Mouse (Mus musculus) embryonic facial prominence, embryonic 14.5 days (tissue): ENCODE measurements around the gene Col4a3bp. TPM values are rescaled to one million over a fixed set of nuclear protein-coding genes. Genes with fewer than 3 reads are reported as not detected.

Experiments used
- ATAC-seq: fragments of 200-750 bp; cut with Nextera tagmentation; 2 replicates; pipeline ENCODE4 v1.8.0; 2017; ENCODE audit warnings: low read depth, moderate number of reproducible peaks, moderate TSS enrichment
- DNase-seq: peaks from one replicate; pipeline ENCODE4 v3.0.0-alpha.2; 2015; ENCODE audit warnings: low spot score
- H3K27ac ChIP-seq: fragments of 300-500 bp; sonication (generic); replicated peaks from 2 replicates; pipeline ENCODE4 v1.5.1; 2014; ENCODE audit warnings: low read depth, mild to moderate bottlenecking, low read length, moderate library complexity
- H3K27me3 ChIP-seq: fragments of 300-500 bp; sonication (generic); replicated peaks from 2 replicates; pipeline ENCODE4 v1.6.1; 2014; ENCODE audit warnings: low read length; ENCODE audit not compliant: control insufficient read depth, insufficient read depth
- H3K36me3 ChIP-seq: fragments of 300-500 bp; sonication (generic); 2 replicates; pipeline ENCODE4 v1.6.1; 2014; ENCODE audit warnings: low read length, mixed read lengths; ENCODE audit not compliant: control insufficient read depth, insufficient read depth
- H3K4me1 ChIP-seq: fragments of 300-500 bp; sonication (generic); 2 replicates; pipeline ENCODE4 v1.6.1; 2014; ENCODE audit warnings: antibody characterized with exemption, low read length; ENCODE audit not compliant: control insufficient read depth, insufficient read depth
- H3K4me2 ChIP-seq: fragments of 300-500 bp; sonication (generic); 2 replicates; pipeline ENCODE4 v1.6.1; 2014; ENCODE audit warnings: low read depth, mild to moderate bottlenecking, low read length, moderate library complexity, mixed read lengths
- H3K4me3 ChIP-seq: fragments of 300-500 bp; sonication (generic); 2 replicates; pipeline ENCODE4 v1.5.1; 2014; ENCODE audit warnings: low read depth, mild to moderate bottlenecking, low read length
- H3K9ac ChIP-seq: fragments of 300-500 bp; sonication (generic); 2 replicates; pipeline ENCODE4 v1.6.1; 2014; ENCODE audit warnings: low read depth, mild to moderate bottlenecking, low read length, moderate library complexity, mixed read lengths
- H3K9me3 ChIP-seq: fragments of 300-500 bp; sonication (generic); 2 replicates; pipeline ENCODE4 v1.6.1; 2016; ENCODE audit warnings: low read length; ENCODE audit not compliant: control insufficient read depth
- WGBS: fragments of 180-500 bp; shearing (Covaris S2); extraction: QIAGEN DNeasy Blood & Tissue Kit; methylation state at CpG from one replicate; pipeline ENCODE4 v1.1.7; 2014; 5-methylcytosine and 5-hydroxymethylcytosine counted together
- polyA plus RNA-seq: library from polyadenylated mRNA; unstranded; fragments of >200 nt; fragmentation: Nextera tagmentation; extraction: Ambion mirVana; gene quantifications from 2 replicates; pipeline ENCODE4 v1.2.1, GENCODE M21; 2014

The Col4a3bp gene
- polyA plus RNA-seq, 1 experiment from 2014 or later = 10.2 TPM

DNA sequence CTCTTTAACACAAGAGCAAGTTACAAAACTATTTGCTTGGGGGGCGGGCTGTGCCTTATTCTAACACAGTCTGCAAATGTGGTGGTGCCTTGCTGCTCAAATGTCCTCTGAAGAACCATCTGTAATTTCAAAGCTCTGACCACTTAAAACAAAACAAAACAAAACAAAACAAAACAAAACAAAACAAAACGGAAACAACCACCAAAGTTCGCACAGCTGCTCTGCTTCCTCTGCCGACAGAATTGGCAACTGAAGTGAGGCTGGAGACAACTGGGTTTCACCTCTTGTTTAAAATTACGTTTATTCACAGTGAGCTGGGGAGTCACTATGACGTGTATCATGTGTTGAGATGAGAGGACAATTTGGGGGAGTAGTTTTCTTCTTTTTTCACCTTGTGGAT lies 136.2 kb downstream of the Col4a3bp start:
- WGBS = 76% methylated on average over 6 of the region's 6 CpGs
- Histone ChIP-seq H3K4me1 (no peaks in the 10 kb centered on the region), H3K4me2 (no peak overlapping the region), H3K36me3 (no peaks in the 10 kb centered on the region), H3K4me3 (no peak overlapping the region), H3K27ac (no peak overlapping the region), H3K9me3 (no peaks in the 10 kb centered on the region), H3K27me3 (no peaks in the 10 kb centered on the region), H3K9ac (no peak overlapping the region)
- DNase-seq = no peak
- ATAC-seq = no peak

DNA sequence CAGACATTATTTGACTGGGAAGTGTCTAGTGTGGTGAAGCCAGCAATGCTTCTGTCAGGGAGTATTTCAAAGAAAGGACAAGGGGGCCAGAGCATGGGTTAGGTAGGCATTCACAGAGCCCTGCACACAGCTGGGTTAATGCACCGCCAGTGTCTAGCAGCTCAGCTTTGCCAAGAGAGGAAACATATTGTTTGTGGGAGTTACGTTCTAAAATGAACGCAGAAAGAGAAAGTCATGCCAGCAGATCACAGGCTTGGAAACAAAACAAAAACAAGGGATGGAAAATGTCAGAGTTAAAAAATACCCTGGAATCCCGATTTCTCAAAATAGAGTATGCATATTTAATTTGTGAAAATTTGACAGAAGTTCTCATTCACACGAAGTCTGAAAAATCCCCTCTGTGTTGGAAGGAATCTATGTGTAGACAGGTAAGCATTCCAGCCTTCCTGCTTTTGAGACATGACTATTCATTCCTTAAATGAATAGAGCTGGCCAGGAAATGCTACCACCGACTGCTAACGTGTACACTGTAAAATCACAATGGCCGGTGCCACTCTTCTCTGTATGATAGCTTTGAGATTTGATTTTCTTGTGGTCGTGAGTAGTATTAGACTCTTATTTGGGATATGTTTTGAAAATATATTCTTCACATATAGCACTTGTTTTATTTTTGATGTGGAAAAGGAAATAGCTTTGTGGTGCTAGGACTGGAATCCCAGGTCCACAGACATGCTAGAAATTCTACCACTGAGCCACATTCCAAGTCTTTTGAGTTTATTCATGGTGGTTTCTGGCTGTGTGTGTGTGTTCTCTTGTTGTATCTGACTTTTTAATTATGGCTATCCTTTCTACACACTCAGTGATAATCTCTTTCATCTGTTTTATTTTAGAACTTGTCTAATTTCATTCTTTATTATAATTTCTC lies 138.0 kb downstream of the Col4a3bp start:
- Histone ChIP-seq H3K27ac (no peak overlapping the region), H3K9ac (no peak overlapping the region), H3K4me3 (no peak overlapping the region), H3K4me1 (no peaks in the 10 kb centered on the region), H3K27me3 (no peaks in the 10 kb centered on the region), H3K36me3 (no peaks in the 10 kb centered on the region), H3K9me3 (no peaks in the 10 kb centered on the region), H3K4me2 (no peak overlapping the region)
- 69% methylated on average over 9 of the region's 9 CpGs for WGBS
- ATAC-seq (no peak), DNase-seq (peak; percentile 39)

DNA sequence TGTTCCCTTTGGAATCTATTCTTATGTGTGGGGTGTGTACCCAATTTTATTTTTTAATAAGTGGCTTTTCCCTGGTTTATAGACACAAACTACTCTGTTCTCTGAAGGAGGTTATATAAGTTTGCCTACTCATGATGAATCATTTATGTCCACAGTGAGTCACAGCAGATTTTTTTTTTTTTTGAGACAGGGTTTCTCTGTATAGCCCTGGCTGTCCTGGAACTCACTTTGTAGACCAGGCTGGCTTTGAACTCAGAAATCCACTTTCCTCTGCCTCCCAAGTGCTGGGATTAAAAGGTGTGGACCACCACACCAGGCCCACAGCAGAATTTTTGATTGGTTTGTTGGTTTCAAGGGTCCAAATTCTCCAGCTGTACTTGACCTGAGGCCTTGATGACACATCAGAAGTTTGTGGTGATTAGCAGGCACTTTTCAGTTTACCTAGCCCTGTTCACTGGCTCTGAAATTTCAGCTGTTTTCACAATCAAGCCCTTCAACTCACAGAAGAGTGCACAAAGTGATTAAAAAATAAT lies 138.7 kb downstream of the Col4a3bp start:
- ATAC-seq (no peak), DNase-seq (no peak)

DNA sequence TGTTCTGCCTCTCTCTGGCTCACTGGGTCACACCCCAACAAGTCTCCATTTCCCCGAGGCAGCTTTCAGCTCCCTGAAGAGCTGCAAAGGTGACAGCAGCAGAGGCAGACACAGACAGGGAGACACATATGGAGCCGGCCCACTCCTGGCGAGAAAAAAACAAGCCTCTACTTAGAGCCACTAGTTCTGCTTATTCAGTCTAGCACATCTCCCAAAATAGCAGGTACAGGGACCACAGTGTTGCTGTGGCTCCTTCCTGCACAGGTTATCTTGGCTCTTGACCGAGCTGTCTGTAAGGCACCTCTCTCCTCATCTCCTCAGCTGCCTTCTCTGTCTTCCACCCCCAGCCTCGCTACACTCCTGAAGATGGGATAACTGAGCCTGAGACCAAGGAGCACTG lies 142.4 kb downstream of the Col4a3bp start:
- Histone ChIP-seq H3K4me1 (no peaks in the 10 kb centered on the region), H3K9me3 (no peaks in the 10 kb centered on the region), H3K27ac (no peak overlapping the region), H3K27me3 (no peaks in the 10 kb centered on the region), H3K4me2 (no peak overlapping the region), H3K4me3 (no peak overlapping the region), H3K9ac (no peak overlapping the region), H3K36me3 (no peaks in the 10 kb centered on the region)
- WGBS = 78% methylated on average over 5 of the region's 5 CpGs
- DNase-seq = no peak
- ATAC-seq = no peak

More for the DNA sequence above, 138.7 kb downstream of the Col4a3bp start:
- no peaks in the 10 kb centered on the region for H3K27me3 ChIP-seq
- H3K27ac ChIP-seq = no peak overlapping the region
- no peaks in the 10 kb centered on the region for H3K9me3 ChIP-seq
- no peaks in the 10 kb centered on the region for H3K36me3 ChIP-seq
- no peak overlapping the region for H3K4me2 ChIP-seq
- H3K9ac ChIP-seq = no peak overlapping the region
- no peak overlapping the region for H3K4me3 ChIP-seq
- H3K4me1 ChIP-seq = no peaks in the 10 kb centered on the region

DNA sequence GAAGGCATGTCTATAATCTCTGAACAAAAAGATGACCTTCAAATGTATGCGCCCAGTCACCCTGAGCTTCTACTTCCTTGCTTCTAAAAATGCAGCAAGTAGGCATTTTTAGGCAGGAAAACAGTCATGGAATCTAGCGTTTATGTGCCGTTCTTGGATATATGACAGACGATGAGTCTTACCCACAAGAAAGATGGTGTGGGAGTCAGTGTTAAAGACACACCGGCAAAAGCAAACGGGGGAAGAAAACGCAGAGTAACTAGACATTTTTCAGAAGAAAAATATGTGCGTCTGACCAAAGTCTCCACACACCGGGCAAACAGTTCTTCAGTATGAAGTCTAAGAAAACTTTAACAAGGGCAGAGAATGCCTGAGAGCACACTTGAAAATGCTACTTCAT lies 144.8 kb downstream of the Col4a3bp start:
- WGBS = 86% methylated on average over 9 of the region's 9 CpGs
- Histone ChIP-seq H3K36me3 (no peaks in the 10 kb centered on the region), H3K4me3 (no peak overlapping the region), H3K4me1 (no peaks in the 10 kb centered on the region), H3K9ac (no peak overlapping the region), H3K9me3 (no peaks in the 10 kb centered on the region), H3K27me3 (no peaks in the 10 kb centered on the region), H3K27ac (no peak overlapping the region), H3K4me2 (no peak overlapping the region)
- ATAC-seq = no peak
- DNase-seq = no peak

Other genes starting within 250 kb of the Col4a3bp start
- gene Poc5, start 154.3 kb upstream of the Col4a3bp start, polyA plus RNA-seq = 13.7 and 19.7 TPM in 2 replicates
- gene Ankdd1b, start 71.4 kb upstream of the Col4a3bp start, polyA plus RNA-seq = 0.15 and 0.20 TPM in 2 replicates
- not detected in 2 replicates for gene Gm17622, start 51.9 kb upstream of the Col4a3bp start, polyA plus RNA-seq
- gene Polk, start within 50 bp of the Col4a3bp start, polyA plus RNA-seq = 10.1 and 10.7 TPM in 2 replicates
- gene Hmgcr, start 128.3 kb downstream of the Col4a3bp start, polyA plus RNA-seq = 63.0 and 79.7 TPM in 2 replicates
- not detected in 2 replicates for gene Ankrd31, start 205.7 kb downstream of the Col4a3bp start, polyA plus RNA-seq